Mouse (Mus musculus): ENCODE results near the gene Kirrel3.

DNA sequence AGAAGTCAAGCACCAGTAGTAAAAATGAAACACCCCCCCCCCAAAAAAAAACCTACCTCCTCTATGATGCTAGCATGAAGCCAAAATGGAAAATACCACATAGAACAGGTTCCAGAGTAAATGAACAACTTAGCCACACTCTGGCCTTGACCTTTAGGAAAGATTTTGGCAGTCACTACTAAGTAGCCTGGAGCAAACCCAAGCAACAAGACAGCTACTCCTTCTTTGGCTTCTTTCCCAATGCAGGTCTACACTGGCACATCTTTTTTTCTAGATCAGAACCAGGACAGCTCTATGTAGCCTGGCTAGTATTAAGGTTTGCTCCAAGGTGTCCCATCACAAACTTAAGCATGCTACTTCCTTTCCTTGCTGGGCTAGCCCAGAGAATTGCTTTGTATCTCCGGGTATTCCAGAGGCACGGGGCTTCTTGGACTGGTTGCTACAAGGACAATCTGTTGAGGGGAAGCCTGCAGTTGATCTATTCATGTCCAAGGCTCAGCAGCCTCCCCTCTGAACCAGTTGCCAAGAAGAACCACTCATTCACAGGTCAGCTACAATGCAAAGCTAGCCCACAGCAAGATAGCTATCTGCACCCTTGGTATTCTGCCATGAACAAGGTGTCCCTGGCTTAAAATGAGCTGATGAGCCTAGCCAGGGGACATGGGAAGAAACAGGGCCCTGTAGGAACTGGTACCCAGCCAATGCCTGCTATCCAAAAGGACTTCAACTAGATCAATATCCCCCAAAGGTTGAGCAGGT lies 573.1 kb downstream of the Kirrel3 start:
- no peak for TF ChIP-seq EP300 (IDR thresholded peaks at IDR 0.05; ENCODE audit: low read depth)
- TF ChIP-seq CTCF (IDR thresholded peaks at IDR 0.05; ENCODE audit: low read depth), result no peak
